Mouse (Mus musculus) liver, adult 2 months (tissue): Measurements from ENCODE around the gene Cd69. TPM values are rescaled to one million over a fixed set of nuclear protein-coding genes. Genes with fewer than 3 reads are reported as not detected.

Experiments used
- DNase-seq: peaks from one replicate; pipeline ENCODE4 v3.0.0-alpha.2; 2011; ENCODE audit warnings: low read depth, low spot score; ENCODE audit errors: extremely low read depth
- H3K27ac ChIP-seq: fragments of 200-500 bp; replicated peaks from 2 replicates; pipeline ENCODE4 v1.5.1; 2012; ENCODE audit warnings: low read depth, mild to moderate bottlenecking, control low read depth, inconsistent platforms, low read length; ENCODE audit not compliant: insufficient read depth
- H3K27me3 ChIP-seq: fragments of 200-500 bp; 2 replicates; pipeline ENCODE4 v1.6.1; 2012; ENCODE audit warnings: mild to moderate bottlenecking, moderate library complexity, low read length, inconsistent platforms; ENCODE audit not compliant: control insufficient read depth, insufficient read depth
- H3K36me3 ChIP-seq: fragments of 200-500 bp; 2 replicates; pipeline ENCODE4 v1.6.1; 2012; ENCODE audit warnings: low read length, inconsistent platforms; ENCODE audit not compliant: control insufficient read depth, insufficient read depth
- H3K4me1 ChIP-seq: fragments of 200-500 bp; 2 replicates; pipeline ENCODE4 v1.6.1; 2011; ENCODE audit warnings: low read length; ENCODE audit not compliant: control insufficient read depth, insufficient read depth
- H3K4me3 ChIP-seq: fragments of 200-500 bp; 2 replicates; pipeline ENCODE4 v1.5.1; 2011; ENCODE audit warnings: low read depth, mild to moderate bottlenecking, control low read depth, low read length, moderate library complexity; ENCODE audit not compliant: insufficient read depth
- H3K79me2 ChIP-seq: fragments of 200-500 bp; 2 replicates; pipeline ENCODE4 v1.6.1; 2012; ENCODE audit warnings: inconsistent platforms, mild to moderate bottlenecking, low read length, moderate library complexity; ENCODE audit not compliant: control insufficient read depth, insufficient read depth
- H3K9ac ChIP-seq: fragments of 200-500 bp; 2 replicates; pipeline ENCODE4 v1.6.1; 2012; ENCODE audit warnings: low read depth, mild to moderate bottlenecking, control low read depth, inconsistent platforms, low read length
- CTCF ChIP-seq: fragments of 200-500 bp; IDR thresholded peaks from 2 replicates; pipeline ENCODE4 v1.5.1; 2011; ENCODE audit warnings: low read depth, low read length, control low read depth
- POLR2A ChIP-seq: fragments of 200-500 bp; IDR thresholded peaks from 2 replicates; pipeline ENCODE4 v1.6.1; 2011; ENCODE audit warnings: low read length, control low read depth; ENCODE audit not compliant: insufficient read depth; ENCODE audit errors: extremely low read depth
- WGBS: fragments of 180-500 bp; shearing (Covaris S2); methylation state at CpG from one replicate; pipeline ENCODE4 v1.1.7; 2018; 5-methylcytosine and 5-hydroxymethylcytosine counted together
- polyA plus RNA-seq: library from polyadenylated mRNA; depleted of rRNA; stranded (reverse); fragments of >200 nt; gene quantifications from 2 replicates; pipeline ENCODE4 v1.2.3, GENCODE M21; 2012
- total RNA-seq: library from RNA; depleted of rRNA; stranded (reverse); fragments of >200 nt; gene quantifications from 2 replicates; pipeline ENCODE4 v1.2.3, GENCODE M21; 2014

Gene Cd69
- total and polyA plus RNA-seq, 2 experiments: 0.15 to 0.74 TPM

GRCm38 (mm10) chr6:129256018-129256417, 19.2 kb downstream of the Cd69 start:
- peak; percentile 31 for DNase-seq
- no peaks in the 10 kb centered on the region; the same call in 1 of the 2 replicates for H3K4me1 ChIP-seq
- TF ChIP-seq POLR2A: no peak
- TF ChIP-seq CTCF: peak; percentile 26; the same call in 1 of the 2 replicates
- H3K27me3 ChIP-seq: no peaks in the 10 kb centered on the region
- H3K36me3 ChIP-seq: no peaks in the 10 kb centered on the region
- H3K79me2 ChIP-seq: no peaks in the 10 kb centered on the region
- H3K4me3 ChIP-seq: no peak overlapping the region
- no peak overlapping the region for H3K27ac ChIP-seq
- 59% methylated on average over 7 of the region's 7 CpGs for WGBS
- H3K9ac ChIP-seq: no peak overlapping the region

DNA sequence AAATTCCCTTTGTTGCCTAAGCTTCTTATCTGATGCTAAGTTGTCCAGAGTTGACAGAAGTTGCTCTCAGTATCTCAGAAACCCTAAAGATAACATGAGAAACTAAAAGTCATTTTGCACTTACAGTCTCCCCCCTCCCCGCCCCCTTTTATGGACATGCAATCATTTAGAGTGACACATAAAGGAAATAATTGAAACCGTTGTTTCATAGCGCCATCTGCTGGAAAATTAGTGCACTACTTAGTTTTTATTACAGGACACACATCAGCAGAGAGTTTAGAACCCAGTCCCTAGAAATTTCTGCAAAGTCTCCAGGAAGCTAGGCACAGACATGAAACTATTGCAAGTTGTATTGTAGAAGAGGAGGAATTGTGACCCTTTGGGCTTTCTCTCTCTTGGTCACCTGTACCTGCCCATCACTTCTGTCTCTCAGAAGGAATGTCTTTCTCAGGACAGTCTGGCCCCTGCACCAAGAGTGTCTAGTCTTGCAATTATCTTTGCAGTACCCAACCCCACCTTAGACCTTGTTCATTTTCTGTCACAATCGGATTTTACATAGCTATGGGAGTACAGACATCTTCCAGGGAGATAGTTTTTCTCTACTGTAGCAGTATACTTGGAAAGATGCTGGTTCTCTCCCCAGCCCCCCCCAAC, 20.2 kb downstream of the Cd69 start:
- no peak overlapping the region for H3K4me3 ChIP-seq
- H3K27me3 ChIP-seq: no peaks in the 10 kb centered on the region
- no peaks in the 10 kb centered on the region for H3K79me2 ChIP-seq
- no peaks in the 10 kb centered on the region for H3K36me3 ChIP-seq
- no peak overlapping the region for H3K27ac ChIP-seq
- 6% methylated on average over 4 of the region's 4 CpGs for WGBS
- H3K9ac ChIP-seq: no peak overlapping the region
- no peaks in the 10 kb centered on the region; the same call in 1 of the 2 replicates for H3K4me1 ChIP-seq
- peak; percentile 59 for DNase-seq
- TF ChIP-seq POLR2A (no peak), CTCF (peak; percentile 48)

DNA sequence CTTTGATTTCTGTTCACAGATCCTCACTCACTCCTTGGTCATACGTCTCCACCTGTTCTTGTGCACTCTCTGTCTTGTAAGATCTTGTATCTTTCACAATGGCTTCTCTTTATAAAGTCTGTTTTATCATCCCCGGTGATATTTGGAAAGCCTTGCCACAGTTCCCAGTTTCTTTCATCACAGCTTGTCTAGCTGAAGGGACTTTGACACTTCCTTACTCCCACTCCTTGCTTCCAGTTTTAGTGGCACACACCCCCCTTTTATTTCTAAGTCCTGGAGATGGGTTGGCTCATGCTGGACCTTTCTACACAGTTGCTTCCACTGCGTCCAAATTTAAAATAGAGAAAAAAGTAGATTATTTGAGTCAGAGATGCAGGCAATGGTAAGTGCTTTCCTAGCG, 20.9 kb downstream of the Cd69 start:
- no peak overlapping the region for H3K9ac ChIP-seq
- no peaks in the 10 kb centered on the region for H3K36me3 ChIP-seq
- DNase-seq: peak; percentile 33
- no peak overlapping the region for H3K27ac ChIP-seq
- WGBS: 54% methylated on average over 4 of the region's 4 CpGs
- no peaks in the 10 kb centered on the region for H3K79me2 ChIP-seq
- TF ChIP-seq POLR2A: no peak
- H3K27me3 ChIP-seq: no peaks in the 10 kb centered on the region
- no peak overlapping the region for H3K4me3 ChIP-seq
- no peaks in the 10 kb centered on the region; the same call in 1 of the 2 replicates for H3K4me1 ChIP-seq

- H3K27ac ChIP-seq: no peak overlapping the region
- no peaks in the 10 kb centered on the region; the same call in 1 of the 2 replicates for H3K4me1 ChIP-seq
- no peaks in the 10 kb centered on the region for H3K27me3 ChIP-seq
- no peaks in the 10 kb centered on the region for H3K79me2 ChIP-seq
- no peaks in the 10 kb centered on the region for H3K36me3 ChIP-seq
- no peak overlapping the region for H3K4me3 ChIP-seq
- no peak for DNase-seq
- no peak overlapping the region for H3K9ac ChIP-seq
- TF ChIP-seq CTCF (no peak), POLR2A (no peak)
Observed at GRCm38 (mm10) chr6:129248243-129248642, 27.0 kb downstream of the Cd69 start.

GRCm38 (mm10) chr6:129246992-129247391, 28.2 kb downstream of the Cd69 start:
- no peaks in the 10 kb centered on the region; the same call in 1 of the 2 replicates for H3K4me1 ChIP-seq
- H3K9ac ChIP-seq: no peak overlapping the region
- DNase-seq: no peak
- H3K4me3 ChIP-seq: no peak overlapping the region
- H3K27ac ChIP-seq: no peak overlapping the region
- 87% methylated on average over 1 of the region's 1 CpGs for WGBS
- no peaks in the 10 kb centered on the region for H3K27me3 ChIP-seq
- no peaks in the 10 kb centered on the region for H3K79me2 ChIP-seq
- no peaks in the 10 kb centered on the region for H3K36me3 ChIP-seq
- TF ChIP-seq CTCF (no peak), POLR2A (no peak)

DNA sequence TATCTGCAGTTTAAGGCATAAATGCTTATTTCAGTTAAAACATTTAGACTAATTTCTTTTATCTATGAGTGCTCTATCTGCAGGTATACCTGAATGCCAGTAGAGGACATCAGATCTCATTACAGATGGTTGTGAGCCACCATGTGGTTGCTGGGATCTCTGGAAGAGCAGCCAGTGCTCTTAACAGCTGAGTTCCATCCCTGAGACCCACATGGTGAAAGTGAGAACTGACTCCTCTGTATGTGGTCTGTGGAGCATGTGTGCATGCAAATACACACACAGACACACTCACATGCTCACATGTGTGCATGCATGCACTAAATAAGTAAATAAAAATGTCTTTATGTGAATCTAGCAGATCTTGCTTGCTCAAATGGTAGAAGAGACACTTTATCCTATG, 29.4 kb downstream of the Cd69 start:
- no peak overlapping the region for H3K4me3 ChIP-seq
- H3K36me3 ChIP-seq: no peaks in the 10 kb centered on the region
- H3K9ac ChIP-seq: no peak overlapping the region
- no peak for DNase-seq
- TF ChIP-seq CTCF (no peak), POLR2A (no peak)
- H3K79me2 ChIP-seq: no peaks in the 10 kb centered on the region
- no peak overlapping the region for H3K27ac ChIP-seq
- no peaks in the 10 kb centered on the region for H3K27me3 ChIP-seq
- H3K4me1 ChIP-seq: peaks cover 2% of the 10 kb centered on the region; the same call in 1 of the 2 replicates
